Mouse (Mus musculus) olfactory bulb, adult 2 months (tissue): ENCODE results near the gene Tmem223. TPM values are rescaled to one million over a fixed set of nuclear protein-coding genes. Genes with fewer than 3 reads are reported as not detected.
A peak's percentile ranks its signal among the peaks of the same experiment; 100 is the strongest.

Experiments
- H3K27ac ChIP-seq: fragments of 200-500 bp; 2 replicates; pipeline ENCODE4 v1.5.1; 2012; ENCODE audit warnings: low read depth, low read length; ENCODE audit not compliant: insufficient read depth
- H3K4me1 ChIP-seq: fragments of 200-500 bp; 2 replicates; pipeline ENCODE4 v1.6.1; 2012; ENCODE audit warnings: low read length; ENCODE audit not compliant: control insufficient read depth, insufficient read depth
- H3K4me3 ChIP-seq: fragments of 200-500 bp; 2 replicates; pipeline ENCODE4 v1.5.1; 2012; ENCODE audit warnings: mild to moderate bottlenecking, low read depth, low read length, moderate library complexity; ENCODE audit not compliant: insufficient read depth
- CTCF ChIP-seq: fragments of 200-500 bp; IDR thresholded peaks from 2 replicates; pipeline ENCODE4 v1.5.1; 2012; ENCODE audit warnings: low read depth, mild to moderate bottlenecking, low read length, moderate library complexity; ENCODE audit not compliant: insufficient read depth
- POLR2A ChIP-seq: fragments of 200-500 bp; IDR thresholded peaks from 2 replicates; pipeline ENCODE4 v1.6.1; 2012; ENCODE audit warnings: mild to moderate bottlenecking, low read depth, low read length, moderate library complexity; ENCODE audit not compliant: insufficient read depth
- WGBS: fragments of 180-500 bp; shearing (Covaris S2); methylation state at CpG from one replicate; pipeline ENCODE4 v1.1.7; 2018; 5-methylcytosine and 5-hydroxymethylcytosine counted together
- polyA plus RNA-seq: library from polyadenylated mRNA; stranded (reverse); fragments of >200 nt; gene quantifications from 2 replicates; pipeline ENCODE4 v1.2.4, GENCODE M21; 2012; ENCODE audit warnings: low replicate concordance; ENCODE audit not compliant: missing spikeins, insufficient read depth, insufficient read length

Gene Tmem223
- polyA plus RNA-seq, 1 experiment: not detected

- TF ChIP-seq CTCF (no peak), POLR2A (no peak)
- no peaks in the 10 kb centered on the region for H3K4me1 ChIP-seq
- no peak overlapping the region for H3K27ac ChIP-seq
- H3K4me3 ChIP-seq: no peak overlapping the region
- WGBS: 73% methylated on average over 7 of the region's 7 CpGs
These were observed 19.4 kb downstream of the Tmem223 start for GRCm38 (mm10) chr19:8790171-8790570.

- TF ChIP-seq POLR2A (peak; percentile 70), CTCF (no peak)
- WGBS: under 1% methylated on average over 25 of the region's 25 CpGs
- Histone ChIP-seq H3K4me3 (peak within 1 kb of the TSS; percentile 71), H3K27ac (0 out of 2 replicates have a peak within 1 kb of the TSS, but pooled peaks have one; percentile 53), H3K4me1 (peaks cover 8% of the 10 kb centered on the region)
These were observed 27.6 kb downstream of the Tmem223 start, which contains the start of gene Polr2g for GRCm38 (mm10) chr19:8798264-8798946. Gene Polr2g (minus strand): TSS chr19:8798577.

GRCm38 (mm10) chr19:8798947-8799315 lies 28.1 kb downstream of the Tmem223 start:
- no peak for TF ChIP-seq CTCF
- TF ChIP-seq POLR2A: no peak

GRCm38 (mm10) chr19:8802130-8802821 lies 31.5 kb downstream of the Tmem223 start, which contains the start of gene Zbtb3:
Gene Zbtb3 (plus strand): TSS chr19:8802555.
- Histone ChIP-seq H3K4me3 (peak within 1 kb of the TSS; percentile 77), H3K4me1 (peaks cover 18% of the 10 kb centered on the region), H3K27ac (peak within 1 kb of the TSS; percentile 65)
- peak; percentile 66 for TF ChIP-seq POLR2A
- TF ChIP-seq CTCF: no peak
- under 1% methylated on average over 30 of the region's 30 CpGs for WGBS

More at GRCm38 (mm10) chr19:8798947-8799315, 28.1 kb downstream of the Tmem223 start:
- Histone ChIP-seq H3K4me1 (peaks cover 14% of the 10 kb centered on the region), H3K27ac (no peak overlapping the region), H3K4me3 (no peak overlapping the region)

GRCm38 (mm10) chr19:8803204-8803780 lies 32.5 kb downstream of the Tmem223 start:
- Histone ChIP-seq H3K4me3 (peak overlapping the region; percentile 77), H3K4me1 (peaks cover 18% of the 10 kb centered on the region), H3K27ac (peak overlapping the region; percentile 55)
- TF ChIP-seq CTCF (no peak), POLR2A (no peak)
- WGBS: 60% methylated on average over 9 of the region's 9 CpGs

- TF ChIP-seq CTCF (no peak), POLR2A (no peak)
- Histone ChIP-seq H3K4me3 (no peak overlapping the region), H3K4me1 (peaks cover 18% of the 10 kb centered on the region), H3K27ac (no peak overlapping the region)
- 93% methylated on average over 11 of the region's 11 CpGs for WGBS
These were observed 33.3 kb downstream of the Tmem223 start for GRCm38 (mm10) chr19:8803879-8804660.

- no peak for TF ChIP-seq POLR2A
- TF ChIP-seq CTCF: no peak
These were observed 36.0 kb downstream of the Tmem223 start for GRCm38 (mm10) chr19:8806810-8807209.

GRCm38 (mm10) chr19:8815812-8816211 lies 45.0 kb downstream of the Tmem223 start:
- H3K4me3 ChIP-seq: no peak overlapping the region
- 46% methylated on average over 11 of the region's 11 CpGs for WGBS
- H3K27ac ChIP-seq: no peak overlapping the region
- TF ChIP-seq CTCF (no peak), POLR2A (no peak)
- peaks cover 5% of the 10 kb centered on the region; the same call in 1 of the 2 replicates for H3K4me1 ChIP-seq

More at GRCm38 (mm10) chr19:8806810-8807209, 36.0 kb downstream of the Tmem223 start:
- no peak overlapping the region for H3K27ac ChIP-seq
- peaks cover 18% of the 10 kb centered on the region for H3K4me1 ChIP-seq
- 84% methylated on average over 5 of the region's 5 CpGs for WGBS
- H3K4me3 ChIP-seq: no peak overlapping the region
